Mouse (Mus musculus) urinary bladder, postnatal 4 days (tissue): ENCODE measurements around the gene Jph3.

Source experiments
- DNase-seq, 2 experiments: peaks; one replicate each; pipeline ENCODE4 v3.0.0; 2021 to 2022; ENCODE audit warnings: low spot score in 2 of 2

Gene Jph3

DNA sequence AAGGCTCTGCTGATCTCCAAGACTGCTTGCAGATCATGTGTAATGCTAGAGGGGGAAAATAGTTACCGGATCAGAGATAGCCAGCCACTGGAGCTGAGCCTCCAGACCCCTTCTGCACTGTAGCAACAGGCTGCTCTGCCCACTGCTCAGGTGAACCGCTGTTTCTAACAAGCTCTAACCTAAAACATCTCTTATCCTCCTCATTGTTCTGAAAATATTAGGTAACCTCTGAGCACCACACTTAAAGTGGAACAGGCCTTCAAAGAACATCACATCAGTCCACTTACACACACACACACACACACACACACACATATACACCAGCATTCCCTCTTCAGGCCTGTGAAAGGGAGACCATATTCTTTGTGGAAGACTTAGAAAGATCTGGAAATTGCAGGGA is 102.6 kb downstream of the Jph3 start:
- DNase-seq, result no peak

DNA sequence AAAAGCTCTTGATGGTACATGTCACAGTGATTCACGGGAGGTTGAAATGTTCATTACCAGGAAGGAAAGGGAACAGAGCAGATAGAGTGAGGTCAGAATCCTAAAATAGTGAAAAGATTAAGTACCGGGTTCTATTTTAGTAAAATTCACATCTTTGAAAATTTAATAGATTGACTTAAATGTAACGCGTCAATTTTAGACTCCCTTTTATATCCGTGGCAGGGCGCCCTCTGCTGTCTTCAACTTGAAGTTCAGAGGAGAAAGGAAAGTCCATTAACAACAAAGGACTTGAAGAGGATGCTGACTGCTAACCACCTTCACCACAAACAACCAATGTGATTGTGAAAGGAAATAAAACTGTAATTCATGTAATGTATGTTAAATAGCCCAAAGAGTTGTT is 103.1 kb downstream of the Jph3 start:
- DNase-seq, result no peak

DNA sequence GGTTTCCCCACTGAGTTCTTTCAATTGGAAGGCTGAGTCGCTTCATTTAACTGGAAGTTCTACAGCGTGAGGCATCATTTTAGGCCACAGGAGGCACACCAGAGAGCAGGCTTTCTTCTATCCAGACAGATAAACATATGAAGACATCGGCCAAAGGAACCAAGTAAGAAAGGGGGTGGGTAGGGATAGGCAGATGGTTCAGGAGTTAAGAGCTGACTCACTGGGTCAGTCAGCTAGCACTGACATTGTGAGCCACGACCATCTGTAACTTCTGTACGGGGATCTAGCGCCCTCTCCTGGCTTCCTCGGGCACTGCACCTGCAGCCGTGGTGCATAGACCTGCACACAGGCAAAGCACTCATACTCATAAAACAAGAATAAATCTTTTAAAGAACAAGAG is 111.8 kb downstream of the Jph3 start:
- DNase-seq, result no peak

DNA sequence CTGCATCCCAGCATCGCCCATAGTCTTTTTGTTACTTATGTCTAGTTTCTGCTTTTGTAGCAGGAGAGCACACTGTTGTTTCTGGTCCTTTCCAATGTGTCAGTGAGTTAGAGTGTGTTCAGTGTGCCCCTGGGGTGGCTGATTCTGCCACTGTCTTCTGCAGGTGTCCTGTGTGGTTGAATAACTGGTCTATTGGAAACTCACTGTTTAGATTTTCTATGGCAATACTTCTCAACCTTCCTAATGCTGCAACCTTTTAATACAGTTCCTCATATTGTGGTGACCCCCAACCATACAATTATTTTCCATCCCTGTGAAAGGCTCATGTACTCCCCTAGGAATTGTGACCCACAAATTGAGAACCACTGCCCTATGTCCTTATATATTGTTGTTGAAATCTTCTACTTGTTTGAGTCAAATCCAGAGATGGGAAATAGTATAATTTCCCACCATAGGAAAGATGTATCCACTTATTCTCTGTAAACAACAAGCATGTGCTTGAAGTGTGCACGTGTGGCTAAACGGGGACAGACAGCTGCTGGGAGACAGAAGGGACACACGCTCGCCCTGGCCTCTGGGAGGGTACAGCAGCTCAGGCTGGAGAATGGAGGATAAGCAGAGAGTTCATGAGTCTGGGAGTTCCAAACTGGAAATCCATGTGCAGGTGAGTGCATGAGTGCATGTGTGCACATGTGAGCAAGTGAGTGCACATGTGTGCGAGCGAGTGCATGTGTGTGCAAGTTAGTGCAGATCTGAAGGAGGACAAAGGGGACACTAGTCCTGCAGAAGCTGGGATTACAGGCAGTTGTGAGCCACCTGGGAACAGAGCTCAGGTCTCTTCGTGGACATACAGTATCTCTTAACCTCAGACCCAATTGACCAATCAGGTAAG is 112.9 kb downstream of the Jph3 start:
- no peak for DNase-seq

DNA sequence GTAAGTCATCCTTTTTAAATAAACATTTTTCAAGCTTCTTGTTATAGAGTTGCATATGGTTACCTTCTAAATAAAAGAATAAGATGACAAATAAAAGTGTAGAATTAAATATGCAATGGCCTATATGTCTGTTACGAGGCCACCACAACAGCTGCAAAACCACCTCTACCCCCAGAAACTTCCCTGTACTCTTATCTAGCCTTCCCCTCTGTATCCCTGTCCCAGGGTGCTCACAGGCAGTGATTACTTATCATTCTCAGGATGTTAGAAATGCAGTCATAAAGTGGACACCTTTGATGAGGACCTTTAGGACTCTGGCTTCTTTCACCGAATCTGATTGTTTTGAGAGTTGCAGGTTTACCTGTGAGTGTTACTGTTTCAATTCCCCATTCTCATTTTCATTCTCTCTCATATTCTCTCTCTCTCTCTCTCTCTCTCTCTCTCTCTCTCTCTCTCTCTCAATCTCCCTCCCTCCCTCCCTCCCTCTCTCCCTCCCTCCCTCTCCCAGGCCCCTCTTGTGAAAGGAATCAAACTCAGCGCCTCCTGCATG is 113.8 kb downstream of the Jph3 start:
- DNase-seq, result no peak
